Mouse (Mus musculus): ENCODE data around the gene Olfr482.

The Olfr482 gene

GRCm38 (mm10) chr7:108097486-108097885 lies at the start of gene Olfr482:
Gene Olfr482, minus strand, starts transcription at chr7:108097586.
- CTCF ChIA-PET = no interaction called here

- CTCF ChIA-PET = no interaction called here
Measured at GRCm38 (mm10) chr7:108127349-108127748, 30.0 kb upstream of the Olfr482 start, which contains the start of gene Olfr484. Gene Olfr484, minus strand, starts transcription at chr7:108127449.

- CTCF ChIA-PET = no interaction called here
Measured at GRCm38 (mm10) chr7:108121416-108121815, 24.0 kb upstream of the Olfr482 start.

DNA sequence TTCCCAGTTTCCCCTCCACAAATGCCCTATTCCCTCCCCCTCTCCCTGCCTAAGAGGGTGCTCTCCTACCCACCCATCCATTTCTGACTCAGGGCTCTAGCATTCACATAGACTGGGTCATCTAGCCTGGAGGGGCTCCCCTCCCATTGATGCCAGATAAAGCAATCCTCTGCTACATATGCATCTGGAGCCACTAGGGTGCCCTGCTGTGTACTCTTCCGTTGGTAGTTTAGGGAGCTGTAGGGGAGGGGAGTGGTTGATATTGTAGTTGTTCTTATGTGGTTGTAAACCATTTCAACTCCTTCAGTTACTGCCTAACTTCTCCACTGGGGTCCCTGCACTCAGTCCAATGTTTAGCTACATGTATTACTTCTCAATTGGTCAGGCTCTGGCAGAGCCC lies 23.3 kb upstream of the Olfr482 start:
- CTCF ChIA-PET = no interaction called here

DNA sequence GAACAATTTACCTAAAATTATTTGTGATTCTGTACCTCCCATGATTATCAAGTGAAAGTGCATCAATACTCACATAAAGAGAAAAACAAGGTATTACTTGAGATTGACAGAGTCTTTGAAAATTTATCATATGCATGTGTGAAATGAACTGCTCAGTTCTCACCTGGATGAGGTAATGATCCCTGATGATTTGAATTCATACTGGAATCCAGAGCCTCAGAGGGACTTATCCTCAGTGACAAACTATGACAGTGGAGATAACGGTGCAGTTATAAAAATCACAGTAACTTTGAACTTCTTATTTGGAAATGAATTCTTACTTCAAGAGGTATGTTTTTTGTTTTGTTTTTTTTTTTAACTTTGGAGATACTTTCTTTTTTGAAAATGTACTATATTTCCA lies 3.2 kb upstream of the Olfr482 start, which contains the start of gene Olfr483:
Gene Olfr483, plus strand, starts transcription at position 301 of the 400 bp plus-strand sequence.
- CTCF ChIA-PET = no interaction called here

DNA sequence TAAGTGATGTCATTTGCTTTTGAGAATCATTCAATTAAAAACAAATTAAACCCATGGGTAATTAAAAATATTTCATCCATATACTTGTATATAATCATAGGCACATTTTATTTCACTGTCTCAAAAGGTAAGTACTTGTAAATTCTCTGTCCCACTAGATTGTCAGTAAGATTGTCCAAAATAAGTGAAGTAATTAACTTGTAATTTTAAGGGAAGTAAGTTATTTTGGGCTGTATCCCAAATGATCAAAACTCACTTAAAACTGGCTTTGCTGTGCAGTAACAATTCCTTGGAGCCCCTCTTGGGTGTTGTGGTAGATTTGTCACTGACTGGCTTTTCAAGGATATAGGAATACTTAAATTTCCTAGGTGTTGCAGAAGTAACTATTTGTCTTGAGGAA lies 17.8 kb downstream of the Olfr482 start, which contains the start of gene Olfr481:
Gene Olfr481, plus strand, starts transcription at position 301 of the 400 bp plus-strand sequence.
- CTCF ChIA-PET = no interaction called here

- CTCF ChIA-PET = no interaction called here
Measured at GRCm38 (mm10) chr7:108067246-108067645, 30.1 kb downstream of the Olfr482 start, which contains the start of gene Olfr480. Gene Olfr480, minus strand, starts transcription at chr7:108067346.

GRCm38 (mm10) chr7:108050393-108050792 lies 47.0 kb downstream of the Olfr482 start, which contains the start of gene Olfr479:
Gene Olfr479, plus strand, starts transcription at chr7:108050693.
- CTCF ChIA-PET = no interaction called here

Measured in spleen, embryonic (tissue).